Mouse (Mus musculus) myocyte (in vitro differentiated cells): ENCODE measurements around the gene Lyg1. TPM values are rescaled to one million over a fixed set of nuclear protein-coding genes. Genes with fewer than 3 reads are reported as not detected.

ENCODE experiments used
- H3K27me3 ChIP-seq: one replicate; pipeline ENCODE4 v1.6.1; 2011; ENCODE audit not compliant: control insufficient read depth, insufficient read depth, insufficient read length
- H3K36me3 ChIP-seq: one replicate; pipeline ENCODE4 v1.6.1; 2011; ENCODE audit not compliant: control insufficient read depth, insufficient read depth
- H3K4me2 ChIP-seq: one replicate; pipeline ENCODE4 v1.6.1; 2011; ENCODE audit warnings: low read depth, control low read depth
- H3K4me3 ChIP-seq: one replicate; pipeline ENCODE4 v1.5.1; 2011; ENCODE audit warnings: mild to moderate bottlenecking, control low read depth, moderate library complexity
- H3K79me2 ChIP-seq: one replicate; pipeline ENCODE4 v1.6.1; 2011; ENCODE audit not compliant: control insufficient read depth, insufficient read depth
- H3ac ChIP-seq: one replicate; pipeline ENCODE4 v1.6.1; 2011; ENCODE audit not compliant: control insufficient read depth, insufficient read length
- CEBPB ChIP-seq: IDR thresholded peaks from 2 replicates; pipeline ENCODE4 v1.6.1; 2011; ENCODE audit warnings: mild to moderate bottlenecking, moderate library complexity; ENCODE audit not compliant: poor library complexity, insufficient read depth, severe bottlenecking
- E2F4 ChIP-seq: IDR thresholded peaks from one replicate; pipeline ENCODE4 v1.6.1; 2011; ENCODE audit warnings: mild to moderate bottlenecking, control low read depth, moderate library complexity; ENCODE audit not compliant: insufficient read depth
- MAX ChIP-seq: IDR thresholded peaks from one replicate; pipeline ENCODE4 v1.6.1; 2011; ENCODE audit warnings: low read depth, mild to moderate bottlenecking, control low read depth
- MYOD1 ChIP-seq, 3 experiments: IDR thresholded peaks; one replicate each; pipeline ENCODE4 v1.6.1; 2011; ENCODE audit warnings: control low read depth in 2 of 3, low read depth in 2 of 3, mild to moderate bottlenecking in 2 of 3, moderate library complexity in 1 of 3; ENCODE audit not compliant: insufficient read length in 2 of 3, control insufficient read depth in 1 of 3
- MYOG ChIP-seq, 3 experiments: IDR thresholded peaks; one replicate each; pipeline ENCODE4 v1.6.1; 2011; ENCODE audit warnings: control low read depth in 2 of 3, low read depth in 2 of 3, mild to moderate bottlenecking in 2 of 3; ENCODE audit not compliant: insufficient read length in 2 of 3, control insufficient read depth in 1 of 3, insufficient read depth in 1 of 3
- POLR2A ChIP-seq: IDR thresholded peaks from one replicate; pipeline ENCODE4 v1.6.1; 2011; ENCODE audit warnings: low read depth, mild to moderate bottlenecking, control low read depth, moderate library complexity; ENCODE audit not compliant: insufficient read length
- POLR2AphosphoS2 ChIP-seq: IDR thresholded peaks from one replicate; pipeline ENCODE4 v1.6.1; 2011; ENCODE audit warnings: low read depth, control low read depth; ENCODE audit not compliant: insufficient read length
- REST ChIP-seq: IDR thresholded peaks from one replicate; pipeline ENCODE4 v1.6.1; 2011; ENCODE audit warnings: mild to moderate bottlenecking, control low read depth, moderate library complexity; ENCODE audit not compliant: insufficient read depth, insufficient read length
- SRF ChIP-seq: IDR thresholded peaks from one replicate; pipeline ENCODE4 v1.6.1; 2011; ENCODE audit warnings: low read depth; ENCODE audit not compliant: control insufficient read depth, insufficient read length
- TCF12 ChIP-seq: IDR thresholded peaks from one replicate; pipeline ENCODE4 v1.6.1; 2011; ENCODE audit warnings: mild to moderate bottlenecking, control low read depth; ENCODE audit not compliant: poor library complexity, insufficient read depth, severe bottlenecking
- TCF3 ChIP-seq: IDR thresholded peaks from one replicate; pipeline ENCODE4 v1.6.1; 2011; ENCODE audit warnings: low read depth, control low read depth; ENCODE audit not compliant: insufficient read length
- USF1 ChIP-seq: IDR thresholded peaks from one replicate; pipeline ENCODE4 v1.6.1; 2011; ENCODE audit warnings: low read depth, mild to moderate bottlenecking, control low read depth, moderate library complexity
- polyA plus RNA-seq: library from polyadenylated mRNA; unstranded; fragments of >200 nt; fragmentation: generic; extraction: Trizol; gene quantifications from one replicate; pipeline ENCODE4 v1.2.1, GENCODE M21; 2012; ENCODE audit warnings: missing spikeins

The Lyg1 gene
- polyA plus RNA-seq, result not detected

GRCm38 (mm10) chr1:37957659-37958058, at the start of gene Lyg1:
Gene Lyg1 (minus strand): TSS chr1:37957759.
- Histone ChIP-seq H3K4me2 (no peak within 1 kb of the TSS), H3ac (no peak within 1 kb of the TSS), H3K36me3 (no peaks in the 10 kb centered on the region), H3K79me2 (no peaks in the 10 kb centered on the region), H3K27me3 (peaks cover 8% of the 10 kb centered on the region), H3K4me3 (no peak within 1 kb of the TSS)
- TF ChIP-seq E2F4 (no peak), USF1 (no peak), CEBPB (no peak), POLR2A (no peak), TCF12 (no peak), MYOD1 (IDR thresholded peaks at IDR 0.05; ENCODE audit: control insufficient read depth in 1 of 3, insufficient read length in 2 of 3, low read depth in 2 of 3) (no peak), MAX (no peak), REST (no peak), MYOG (IDR thresholded peaks at IDR 0.05; ENCODE audit: control insufficient read depth in 1 of 3, insufficient read depth in 1 of 3, insufficient read length in 2 of 3, low read depth in 2 of 3) (no peak), POLR2AphosphoS2 (no peak), TCF3 (no peak), SRF (no peak)

DNA sequence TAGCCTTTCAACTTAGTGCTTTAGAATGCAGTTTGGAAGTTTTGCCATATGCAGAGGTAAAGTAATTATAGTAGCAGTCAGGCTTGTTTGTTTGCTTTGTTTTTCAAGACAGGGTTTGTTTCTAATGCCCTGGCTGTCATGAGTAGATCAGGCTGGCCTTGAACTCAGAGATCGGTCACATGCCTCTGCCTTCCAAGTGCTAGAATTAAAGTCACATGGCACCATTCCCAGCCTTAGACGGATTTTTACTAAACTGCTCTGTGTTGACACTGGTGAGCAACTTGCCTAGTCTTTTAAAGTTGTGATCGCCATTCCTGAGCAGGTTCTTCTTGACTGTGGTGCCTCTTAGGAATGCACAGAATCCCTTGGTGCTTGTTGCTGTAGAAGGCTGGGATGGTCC, 49.2 kb upstream of the Lyg1 start:
- no peak for TF ChIP-seq MYOD1 (IDR thresholded peaks at IDR 0.05; ENCODE audit: control insufficient read depth in 1 of 3, insufficient read length in 2 of 3, low read depth in 2 of 3)
- TF ChIP-seq MYOG (IDR thresholded peaks at IDR 0.05; ENCODE audit: control insufficient read depth in 1 of 3, insufficient read depth in 1 of 3, insufficient read length in 2 of 3, low read depth in 2 of 3), result no peak
- no peak for TF ChIP-seq POLR2AphosphoS2
- no peak for TF ChIP-seq CEBPB
- no peak for TF ChIP-seq REST
- TF ChIP-seq E2F4, result no peak
- no peak for TF ChIP-seq SRF
- TF ChIP-seq TCF3, result no peak
- no peak for TF ChIP-seq TCF12
- no peak for TF ChIP-seq USF1

DNA sequence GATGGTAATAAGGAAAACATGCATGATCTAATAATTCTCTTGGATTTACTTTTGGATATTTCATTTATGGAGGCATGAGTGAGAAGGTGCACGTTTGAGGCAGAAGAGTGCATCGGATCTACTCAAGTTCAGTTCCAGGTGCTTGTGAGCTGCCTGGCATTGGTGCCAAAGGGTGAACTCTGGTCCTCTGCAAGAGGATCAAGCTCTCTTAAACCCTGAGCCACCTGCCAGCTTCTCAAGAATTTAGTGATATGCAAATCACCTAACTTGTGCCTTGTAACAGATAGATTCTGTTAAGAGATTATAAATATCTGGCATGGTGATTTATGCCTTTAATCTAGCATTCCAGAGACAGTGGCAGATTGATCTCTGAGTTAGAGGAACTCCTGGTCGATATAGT, 45.5 kb upstream of the Lyg1 start:
- TF ChIP-seq MAX (no peak), E2F4 (no peak), CEBPB (no peak), MYOD1 (IDR thresholded peaks at IDR 0.05; ENCODE audit: control insufficient read depth in 1 of 3, insufficient read length in 2 of 3, low read depth in 2 of 3) (no peak), POLR2A (no peak), TCF3 (no peak), SRF (no peak), REST (no peak), USF1 (no peak), POLR2AphosphoS2 (no peak), TCF12 (no peak), MYOG (IDR thresholded peaks at IDR 0.05; ENCODE audit: control insufficient read depth in 1 of 3, insufficient read depth in 1 of 3, insufficient read length in 2 of 3, low read depth in 2 of 3) (no peak)
- no peaks in the 10 kb centered on the region for H3K36me3 ChIP-seq
- no peak overlapping the region for H3K4me2 ChIP-seq

More for the DNA sequence above, 49.2 kb upstream of the Lyg1 start:
- Histone ChIP-seq H3K4me2 (no peak overlapping the region), H3K27me3 (no peaks in the 10 kb centered on the region), H3K4me3 (no peak overlapping the region), H3K79me2 (peaks cover 99% of the 10 kb centered on the region), H3ac (no peak overlapping the region), H3K36me3 (no peaks in the 10 kb centered on the region)

DNA sequence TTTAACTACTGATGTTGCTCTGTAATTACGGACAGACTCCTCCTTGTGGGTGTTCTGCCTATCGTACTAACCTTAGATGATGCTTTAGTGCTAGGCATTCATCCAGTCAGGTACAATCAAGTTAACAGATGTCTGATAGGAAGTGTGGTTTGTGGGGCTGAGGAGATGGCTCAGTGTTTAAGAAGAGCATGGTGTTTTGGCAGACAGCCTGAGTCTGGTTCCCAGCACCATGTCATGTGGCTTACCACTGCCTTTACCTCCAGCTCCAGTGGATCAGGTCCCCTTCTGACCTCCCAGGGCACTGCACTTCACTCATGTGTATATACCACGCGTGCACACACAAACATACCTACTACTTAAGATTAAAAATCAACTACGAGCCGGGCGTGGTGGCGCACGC, 44.4 kb upstream of the Lyg1 start:
- Histone ChIP-seq H3K79me2 (peaks cover 84% of the 10 kb centered on the region), H3K4me3 (no peak overlapping the region), H3K36me3 (no peaks in the 10 kb centered on the region), H3ac (no peak overlapping the region), H3K27me3 (no peaks in the 10 kb centered on the region), H3K4me2 (no peak overlapping the region)
- no peak for TF ChIP-seq E2F4
- TF ChIP-seq TCF12, result no peak
- TF ChIP-seq USF1, result no peak
- TF ChIP-seq REST, result no peak
- no peak for TF ChIP-seq MYOD1 (IDR thresholded peaks at IDR 0.05; ENCODE audit: control insufficient read depth in 1 of 3, insufficient read length in 2 of 3, low read depth in 2 of 3)
- TF ChIP-seq CEBPB, result no peak
- TF ChIP-seq SRF, result no peak
- TF ChIP-seq POLR2AphosphoS2, result no peak
- no peak for TF ChIP-seq TCF3
- no peak for TF ChIP-seq POLR2A
- TF ChIP-seq MAX, result no peak
- TF ChIP-seq MYOG (IDR thresholded peaks at IDR 0.05; ENCODE audit: control insufficient read depth in 1 of 3, insufficient read depth in 1 of 3, insufficient read length in 2 of 3, low read depth in 2 of 3), result no peak

More for the DNA sequence above, 45.5 kb upstream of the Lyg1 start:
- Histone ChIP-seq H3K4me3 (no peak overlapping the region), H3K79me2 (peaks cover 95% of the 10 kb centered on the region), H3ac (no peak overlapping the region), H3K27me3 (no peaks in the 10 kb centered on the region)
